Mouse (Mus musculus): ENCODE results near the gene Emp1. TPM values are rescaled to one million over a fixed set of nuclear protein-coding genes. Genes with fewer than 3 reads are reported as not detected.

Emp1 gene
- polyA plus RNA-seq, 1 experiment from 2014 or later: 14.0 TPM

Other genes starting within 250 kb of the Emp1 start
- not detected in 2 replicates for gene Gprc5d, start 244.3 kb upstream of the Emp1 start, polyA plus RNA-seq (2014; fragmentation: Nextera tagmentation; extraction: Ambion mirVana)
- 29.8 and 34.2 TPM in 2 replicates for gene Fam234b, start 164.6 kb upstream of the Emp1 start, polyA plus RNA-seq (2014; fragmentation: Nextera tagmentation; extraction: Ambion mirVana)
- 9.2 and 36.9 TPM in 2 replicates for gene Hebp1, start 164.5 kb upstream of the Emp1 start, polyA plus RNA-seq (2014; fragmentation: Nextera tagmentation; extraction: Ambion mirVana)
- 0.64 and 1.1 TPM in 2 replicates for gene Gsg1, start 108.2 kb upstream of the Emp1 start, polyA plus RNA-seq (2014; fragmentation: Nextera tagmentation; extraction: Ambion mirVana)
- gene Pbp2, start 52.1 kb upstream of the Emp1 start, polyA plus RNA-seq (2014; fragmentation: Nextera tagmentation; extraction: Ambion mirVana): 0.30 and 0.50 TPM in 2 replicates